Mouse (Mus musculus) limb, embryonic 13.5 days (tissue): ENCODE results near the gene Cic. TPM values are rescaled to one million over a fixed set of nuclear protein-coding genes. Genes with fewer than 3 reads are reported as not detected.
"Not testable (repeated sequence)": the region's sequence is repeated elsewhere in the genome, so short reads cannot be mapped to it uniquely, and the experiment has no call there.

Experiments used
- ATAC-seq: fragments of 200-750 bp; cut with Nextera tagmentation; 2 replicates; pipeline ENCODE4 v1.8.0; 2017; ENCODE audit warnings: low read depth, moderate number of reproducible peaks, moderate TSS enrichment; ENCODE audit not compliant: low FRiP score
- H3K27ac ChIP-seq: fragments of 300-500 bp; sonication (generic); 2 replicates; pipeline ENCODE4 v1.5.1; 2015; ENCODE audit warnings: inconsistent platforms, mild to moderate bottlenecking, moderate library complexity
- H3K27me3 ChIP-seq: fragments of 300-500 bp; sonication (generic); 2 replicates; pipeline ENCODE4 v1.6.1; 2015; ENCODE audit warnings: mild to moderate bottlenecking, inconsistent platforms
- H3K36me3 ChIP-seq: fragments of 300-500 bp; sonication (generic); 2 replicates; pipeline ENCODE4 v1.6.1; 2015; ENCODE audit warnings: inconsistent platforms, mild to moderate bottlenecking, moderate library complexity
- H3K4me1 ChIP-seq: fragments of 300-500 bp; sonication (generic); 2 replicates; pipeline ENCODE4 v1.6.1; 2015; ENCODE audit warnings: inconsistent platforms
- H3K4me2 ChIP-seq: fragments of 300-500 bp; sonication (generic); replicated peaks from 2 replicates; pipeline ENCODE4 v1.6.1; 2015; ENCODE audit warnings: inconsistent platforms, mild to moderate bottlenecking, moderate library complexity
- H3K4me3 ChIP-seq: fragments of 300-500 bp; sonication (generic); 2 replicates; pipeline ENCODE4 v1.5.1; 2015; ENCODE audit warnings: moderate library complexity, mild to moderate bottlenecking, inconsistent platforms
- H3K9ac ChIP-seq: fragments of 300-500 bp; sonication (generic); 2 replicates; pipeline ENCODE4 v1.6.1; 2015; ENCODE audit warnings: mild to moderate bottlenecking, inconsistent platforms
- H3K9me3 ChIP-seq: fragments of 300-500 bp; sonication (generic); 2 replicates; pipeline ENCODE4 v1.6.1; 2016; ENCODE audit warnings: inconsistent platforms
- WGBS: fragments of 180-500 bp; shearing (Covaris S2); methylation state at CpG from one replicate; pipeline ENCODE4 v1.1.7; 2015; 5-methylcytosine and 5-hydroxymethylcytosine counted together
- microRNA-seq: library from miRNA; unstranded; fragments of <30 nt; microRNA quantifications from one replicate; pipeline ENCODE4, GENCODE M21; 2016
- polyA plus RNA-seq: library from polyadenylated mRNA; unstranded; fragments of >200 nt; fragmentation: Nextera tagmentation; extraction: Ambion mirVana; gene quantifications from 2 replicates; pipeline ENCODE4 v1.2.1, GENCODE M21; 2015

The Cic gene
- polyA plus RNA-seq, 1 experiment from 2014 or later: 43.6 TPM

GRCm38 (mm10) chr7:25325431-25325830, 57.9 kb downstream of the Cic start:
- Histone ChIP-seq H3K4me1 (peaks cover 26% of the 10 kb centered on the region), H3K36me3 (peaks cover 38% of the 10 kb centered on the region)
- not testable (repeated sequence) for H3K4me3 ChIP-seq, H3K27me3 ChIP-seq, H3K27ac ChIP-seq, H3K9ac ChIP-seq, ATAC-seq, H3K9me3 ChIP-seq, H3K4me2 ChIP-seq
- WGBS: 87% methylated on average over 6 of the region's 6 CpGs

- no peaks in the 10 kb centered on the region for H3K9me3 ChIP-seq
- H3K4me3 ChIP-seq: no peak overlapping the region
- peaks cover 23% of the 10 kb centered on the region for H3K4me1 ChIP-seq
- ATAC-seq: no peak
- no peak overlapping the region for H3K27ac ChIP-seq
- H3K4me2 ChIP-seq: no peak overlapping the region
- WGBS: 83% methylated on average over 8 of the region's 8 CpGs
- no peak overlapping the region for H3K9ac ChIP-seq
- H3K36me3 ChIP-seq: peaks cover 46% of the 10 kb centered on the region
- no peaks in the 10 kb centered on the region for H3K27me3 ChIP-seq
These were observed 58.7 kb downstream of the Cic start for GRCm38 (mm10) chr7:25326233-25326632.

GRCm38 (mm10) chr7:25333596-25334307, 66.2 kb downstream of the Cic start:
- Histone ChIP-seq H3K27me3 (no peaks in the 10 kb centered on the region), H3K4me3 (no peak overlapping the region), H3K9me3 (no peaks in the 10 kb centered on the region), H3K36me3 (peaks cover 93% of the 10 kb centered on the region), H3K27ac (no peak overlapping the region), H3K4me1 (no peaks in the 10 kb centered on the region), H3K4me2 (no peak overlapping the region), H3K9ac (no peak overlapping the region)
- 48% methylated on average over 16 of the region's 16 CpGs for WGBS
- ATAC-seq: peak; percentile 51; the same call in 1 of the 2 replicates

- WGBS: 85% methylated on average over 12 of the region's 12 CpGs
- ATAC-seq: no peak
- H3K4me1 ChIP-seq: no peaks in the 10 kb centered on the region
These were observed 67.0 kb downstream of the Cic start for GRCm38 (mm10) chr7:25334472-25334871.

GRCm38 (mm10) chr7:25339329-25339728, 71.8 kb downstream of the Cic start:
- Histone ChIP-seq H3K36me3 (peaks cover 92% of the 10 kb centered on the region), H3K4me1 (no peaks in the 10 kb centered on the region), H3K27ac (no peak overlapping the region), H3K9ac (no peak overlapping the region), H3K4me3 (no peak overlapping the region), H3K27me3 (no peaks in the 10 kb centered on the region), H3K9me3 (no peaks in the 10 kb centered on the region), H3K4me2 (no peak overlapping the region)
- WGBS: 91% methylated on average over 9 of the region's 9 CpGs
- ATAC-seq: no peak

More at GRCm38 (mm10) chr7:25334472-25334871, 67.0 kb downstream of the Cic start:
- H3K9ac ChIP-seq: no peak overlapping the region
- H3K27me3 ChIP-seq: no peaks in the 10 kb centered on the region
- H3K4me3 ChIP-seq: no peak overlapping the region
- H3K27ac ChIP-seq: no peak overlapping the region
- H3K9me3 ChIP-seq: no peaks in the 10 kb centered on the region
- H3K4me2 ChIP-seq: no peak overlapping the region
- peaks cover 94% of the 10 kb centered on the region for H3K36me3 ChIP-seq

GRCm38 (mm10) chr7:25341000-25341784, 73.7 kb downstream of the Cic start:
- WGBS: 82% methylated on average over 20 of the region's 20 CpGs
- no peak overlapping the region for H3K9ac ChIP-seq
- no peak overlapping the region for H3K4me2 ChIP-seq
- no peaks in the 10 kb centered on the region for H3K4me1 ChIP-seq
- no peak overlapping the region for H3K4me3 ChIP-seq
- peaks cover 91% of the 10 kb centered on the region for H3K36me3 ChIP-seq
- no peaks in the 10 kb centered on the region for H3K9me3 ChIP-seq
- ATAC-seq: no peak
- H3K27ac ChIP-seq: no peak overlapping the region
- H3K27me3 ChIP-seq: no peaks in the 10 kb centered on the region

Small RNAs within 50 kb of the gene (microRNA-seq; reads per million reads assigned to microRNA genes)
- gene Mir7048: not detected

Other genes with a start within 250 kb of the Cic start
- gene Grik5, start 195.4 kb upstream of the Cic start, polyA plus RNA-seq: 8.5 and 10.2 TPM in 2 replicates
- 36.3 and 37.8 TPM in 2 replicates for gene Zfp574, start 195.1 kb upstream of the Cic start, polyA plus RNA-seq
- 2.0 and 2.2 TPM in 2 replicates for gene Pou2f2, start 88.0 kb upstream of the Cic start, polyA plus RNA-seq
- 10.2 and 10.5 TPM in 2 replicates for gene Dedd2, start 47.1 kb upstream of the Cic start, polyA plus RNA-seq
- gene Zfp526, start 46.3 kb upstream of the Cic start, polyA plus RNA-seq: 2.3 and 2.8 TPM in 2 replicates
- gene Gsk3a, start 29.9 kb upstream of the Cic start, polyA plus RNA-seq: 11.9 and 13.0 TPM in 2 replicates
- 25.6 and 26.6 TPM in 2 replicates for gene Erf, start 16.9 kb upstream of the Cic start, polyA plus RNA-seq
- 281 and 307 TPM in 2 replicates for gene Pafah1b3, start 30.3 kb downstream of the Cic start, polyA plus RNA-seq
- 0.91 and 1.1 TPM in 2 replicates for gene Prr19, start 33.7 kb downstream of the Cic start, polyA plus RNA-seq
- 1.5 and 1.9 TPM in 2 replicates for gene Tmem145, start 38.4 kb downstream of the Cic start, polyA plus RNA-seq
- 18.1 and 19.5 TPM in 2 replicates for gene Megf8, start 49.5 kb downstream of the Cic start, polyA plus RNA-seq
- gene Cnfn, start 102.0 kb downstream of the Cic start, polyA plus RNA-seq: 0.92 TPM in 1 of 2 replicates, not detected in the other
- 11.5 and 11.8 TPM in 2 replicates for gene Lipe, start 131.0 kb downstream of the Cic start, polyA plus RNA-seq
- 0.61 and 0.73 TPM in 2 replicates for gene Cxcl17, start 145.2 kb downstream of the Cic start, polyA plus RNA-seq
- gene Ceacam1, start 209.9 kb downstream of the Cic start, polyA plus RNA-seq: 0.54 and 0.74 TPM in 2 replicates